Mouse (Mus musculus): ENCODE results near the gene Fundc1.

DNA sequence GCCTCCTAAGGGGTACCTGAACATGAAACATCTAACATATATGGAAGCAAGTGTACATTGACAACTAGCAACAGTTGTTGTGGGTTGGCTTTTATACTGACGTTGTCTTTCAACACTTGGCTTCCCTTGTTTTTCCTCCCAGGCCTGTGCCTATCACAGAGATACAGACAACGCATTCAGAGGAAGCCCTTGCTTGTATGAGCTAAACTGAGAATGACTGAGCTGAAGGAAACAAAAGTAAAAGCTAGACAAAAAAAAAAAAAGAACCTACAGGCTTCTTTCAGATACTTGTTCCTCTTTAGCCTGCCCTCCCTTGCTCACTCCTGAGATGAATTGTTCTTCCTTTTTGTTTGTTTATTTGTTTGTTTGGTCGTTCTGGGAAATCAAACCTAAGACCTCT lies 58.1 kb downstream of the Fundc1 start:
- TF ChIP-seq EP300 (IDR thresholded peaks at IDR 0.05) (no peak), CTCF (IDR thresholded peaks at IDR 0.05) (no peak)

Data from lung, postnatal 0 days (tissue).